Mouse (Mus musculus) CD4-positive, CD25-positive, alpha-beta regulatory T cell, adult 9 weeks (primary cell): ENCODE results near the gene Gm572. TPM values are rescaled to one million over a fixed set of nuclear protein-coding genes. Genes with fewer than 3 reads are reported as not detected.

Source experiments
- polyA plus RNA-seq: library from polyadenylated mRNA; unstranded; fragments of 100-300 nt; shearing (Covaris generic); gene quantifications from one replicate; pipeline ENCODE4 v1.2.1, GENCODE M21; 2017

Gm572 gene
- polyA plus RNA-seq = not detected

DNA sequence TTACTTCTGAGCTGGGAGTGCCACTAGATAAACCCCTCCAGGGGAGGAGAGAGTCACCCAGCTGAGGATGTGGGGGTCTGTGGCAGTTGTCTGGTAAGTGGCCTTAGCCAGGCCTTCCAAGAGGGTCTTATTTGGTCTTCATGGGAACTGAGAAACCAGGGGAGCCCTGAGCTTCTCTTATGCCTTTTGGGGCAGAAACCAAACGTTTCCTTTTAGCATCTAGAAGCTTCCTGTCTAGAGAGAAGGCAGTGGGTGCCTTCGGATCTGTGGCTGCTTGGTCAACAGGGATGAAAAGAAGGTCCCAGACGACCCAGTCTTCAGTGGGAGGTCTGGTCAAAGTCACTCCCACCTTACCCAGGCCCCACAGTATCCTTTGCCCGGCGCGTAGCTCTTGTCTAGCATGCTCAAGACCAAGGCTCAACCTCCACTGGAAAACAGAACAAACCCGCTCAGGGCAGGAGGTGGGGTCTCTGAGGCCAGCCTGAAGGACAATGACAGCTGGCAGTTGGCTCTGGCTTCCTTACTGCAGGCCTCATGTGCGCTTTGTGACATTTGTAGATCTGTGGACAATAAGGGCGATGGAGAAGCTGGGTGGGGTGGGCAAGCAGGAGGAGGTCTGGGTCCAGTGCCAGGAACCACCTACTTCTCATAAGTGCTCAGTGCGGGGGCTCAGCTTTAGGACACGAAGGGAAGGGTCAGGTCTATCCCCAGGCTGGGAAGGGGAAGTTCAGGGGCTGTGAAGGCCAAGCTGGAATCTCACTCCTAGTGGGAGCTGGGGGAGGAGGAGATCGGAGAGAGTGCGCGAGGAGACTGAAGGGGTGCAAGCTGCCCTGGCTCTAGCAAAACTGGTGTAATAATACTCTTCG, at the start of gene Gm572:
TSS of gene Gm572 (plus strand) at position 27 of the 866 bp plus-strand sequence.

GRCm38 (mm10) chr4:148602357-148603120, 40.6 kb upstream of the Gm572 start, which contains the start of gene Masp2:
Gene Masp2 (plus strand): TSS chr4:148602554.

GRCm38 (mm10) chr4:148626623-148627185, 16.4 kb upstream of the Gm572 start, which contains the start of gene Tardbp:
Gene Tardbp (minus strand): TSS chr4:148627019.

Other genes with a start within 250 kb of the Gm572 start
- 21.0 TPM for gene Ubiad1, start 198.5 kb upstream of the Gm572 start, polyA plus RNA-seq
- gene Mtor, start 194.7 kb upstream of the Gm572 start, polyA plus RNA-seq = 20.5 TPM
- 0.25 TPM for gene Angptl7, start 142.9 kb upstream of the Gm572 start, polyA plus RNA-seq
- 122 TPM for gene Exosc10, start 84.9 kb upstream of the Gm572 start, polyA plus RNA-seq
- 10.1 TPM for gene Srm, start 51.8 kb upstream of the Gm572 start, polyA plus RNA-seq
- gene Masp2, start 40.8 kb upstream of the Gm572 start, polyA plus RNA-seq = not detected
- 247 TPM for gene Tardbp, start 16.3 kb upstream of the Gm572 start, polyA plus RNA-seq
- gene Casz1, start 161.1 kb downstream of the Gm572 start, polyA plus RNA-seq = 2.3 TPM